Mouse (Mus musculus): ENCODE measurements around the gene Ifi27. TPM values are rescaled to one million over a fixed set of nuclear protein-coding genes. Genes with fewer than 3 reads are reported as not detected.
"Not testable (repeated sequence)": the region's sequence is repeated elsewhere in the genome, so short reads cannot be mapped to it uniquely, and the experiment has no call there.

The Ifi27 gene
- polyA plus RNA-seq, 1 experiment = 2,121 TPM

GRCm38 (mm10) chr12:103426710-103427109 lies 7.3 kb upstream of the Ifi27 start:
- H3K4me1 ChIP-seq (ENCODE audit: control insufficient read depth, insufficient read depth, insufficient read length, low read length) = peaks cover 12% of the 10 kb centered on the region
- no peak overlapping the region for H3K4me3 ChIP-seq (ENCODE audit: insufficient read depth, low read depth, low read length)
- H3K27ac ChIP-seq (replicated peaks; ENCODE audit: low read depth, low read length) = no peak overlapping the region

DNA sequence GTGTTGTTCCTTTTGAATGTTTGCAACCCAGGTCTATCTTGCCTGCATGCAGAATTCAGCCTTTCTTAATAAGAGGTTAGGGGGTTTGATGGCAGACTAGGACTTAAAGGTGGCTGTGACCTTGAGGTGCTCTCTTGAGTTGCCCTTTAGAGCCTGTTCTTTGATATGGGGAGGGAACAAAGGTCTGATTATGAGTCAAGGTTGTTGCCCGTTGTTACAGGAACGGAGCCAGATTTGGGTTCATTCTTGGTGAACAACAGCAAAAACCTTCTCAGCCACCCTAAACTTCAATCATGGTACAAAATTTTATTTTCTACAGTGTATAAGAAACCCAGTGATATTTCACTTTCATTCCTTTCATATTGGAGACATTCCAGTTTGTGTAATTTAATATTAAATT lies 581 bp upstream of the Ifi27 start:
- H3K4me3 ChIP-seq (ENCODE audit: insufficient read depth, low read depth, low read length) = no peak overlapping the region
- H3K27ac ChIP-seq (replicated peaks; ENCODE audit: low read depth, low read length) = peak overlapping the region; percentile 88
- peaks cover 6% of the 10 kb centered on the region; the same call in 1 of the 2 replicates for H3K4me1 ChIP-seq (ENCODE audit: control insufficient read depth, insufficient read depth, insufficient read length, low read length)

- Histone ChIP-seq H3K4me3 (ENCODE audit: insufficient read depth, low read depth, low read length) (peak overlapping the region; percentile 76), H3K27ac (replicated peaks; ENCODE audit: low read depth, low read length) (peak overlapping the region; percentile 98), H3K4me1 (ENCODE audit: control insufficient read depth, insufficient read depth, insufficient read length, low read length) (peaks cover 6% of the 10 kb centered on the region)
Observed at GRCm38 (mm10) chr12:103434861-103435260, 850 bp downstream of the Ifi27 start.

- peak overlapping the region; percentile 94 for H3K27ac ChIP-seq (replicated peaks; ENCODE audit: low read depth, low read length)
- H3K4me3 ChIP-seq (ENCODE audit: insufficient read depth, low read depth, low read length) = no peak overlapping the region
- peaks cover 9% of the 10 kb centered on the region for H3K4me1 ChIP-seq (ENCODE audit: control insufficient read depth, insufficient read depth, insufficient read length, low read length)
Observed at GRCm38 (mm10) chr12:103437601-103438000, 3.6 kb downstream of the Ifi27 start.

DNA sequence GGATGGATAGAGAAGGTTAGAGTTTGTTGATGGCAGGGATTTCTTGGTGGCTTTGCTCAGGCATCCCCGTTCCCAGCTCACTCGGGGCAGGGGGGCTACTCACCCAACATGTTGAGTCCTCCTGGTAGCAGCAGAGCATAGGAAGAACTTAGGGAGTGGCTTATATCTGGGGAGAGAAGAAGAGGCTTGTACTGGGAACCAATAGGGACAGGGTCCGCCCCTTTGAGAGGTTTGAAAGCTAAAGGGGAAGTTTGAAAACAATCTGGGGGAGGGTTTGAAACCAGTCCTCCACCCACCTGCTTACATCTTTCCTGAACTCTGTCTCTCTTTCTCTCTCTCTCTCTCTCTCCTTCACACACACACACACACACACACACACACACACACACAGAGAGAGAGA lies 9.5 kb downstream of the Ifi27 start, which contains the start of gene Ifi27l2a:
Gene Ifi27l2a (minus strand): TSS at position 157 of the 400 bp plus-strand sequence.
- H3K4me3 ChIP-seq (ENCODE audit: insufficient read depth, low read depth, low read length) = peak within 1 kb of the TSS; percentile 49
- H3K4me1 ChIP-seq (ENCODE audit: control insufficient read depth, insufficient read depth, insufficient read length, low read length) = peaks cover 6% of the 10 kb centered on the region; the same call in 1 of the 2 replicates
- peak within 1 kb of the TSS; percentile 54 for H3K27ac ChIP-seq (replicated peaks; ENCODE audit: low read depth, low read length)

GRCm38 (mm10) chr12:103444261-103444660 lies 10.2 kb downstream of the Ifi27 start:
- not testable (repeated sequence) for H3K4me3 ChIP-seq (ENCODE audit: insufficient read depth, low read depth, low read length); H3K27ac ChIP-seq (replicated peaks; ENCODE audit: low read depth, low read length); H3K4me1 ChIP-seq (ENCODE audit: control insufficient read depth, insufficient read depth, insufficient read length, low read length)

- Histone ChIP-seq H3K4me3 (ENCODE audit: insufficient read depth, low read depth, low read length) (no peak overlapping the region), H3K4me1 (ENCODE audit: control insufficient read depth, insufficient read depth, insufficient read length, low read length) (peaks cover 6% of the 10 kb centered on the region; the same call in 1 of the 2 replicates), H3K27ac (replicated peaks; ENCODE audit: low read depth, low read length) (no peak overlapping the region)
Observed at GRCm38 (mm10) chr12:103445060-103445459, 11.0 kb downstream of the Ifi27 start.

DNA sequence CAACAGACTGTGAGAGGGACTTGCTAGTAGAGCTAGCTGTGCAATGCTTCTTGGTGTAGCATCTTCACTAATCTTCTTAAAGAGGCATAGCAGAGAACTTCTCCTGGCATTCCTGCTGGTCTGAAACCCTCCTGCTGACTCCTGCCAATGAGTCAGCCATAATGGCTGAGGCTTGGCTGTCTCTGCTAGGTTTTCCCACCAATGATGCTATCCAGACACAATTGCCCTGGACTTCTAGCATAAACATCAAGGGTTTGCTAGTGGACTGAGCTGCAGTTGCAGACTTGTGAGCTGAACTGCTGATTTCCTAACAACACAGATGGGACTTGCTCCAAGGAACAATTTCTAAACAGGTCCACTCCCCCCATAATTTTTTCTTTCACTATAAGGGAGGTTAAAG lies 19.4 kb downstream of the Ifi27 start:
- Histone ChIP-seq H3K4me1 (ENCODE audit: control insufficient read depth, insufficient read depth, insufficient read length, low read length) (no peaks in the 10 kb centered on the region), H3K4me3 (ENCODE audit: insufficient read depth, low read depth, low read length) (no peak overlapping the region), H3K27ac (replicated peaks; ENCODE audit: low read depth, low read length) (no peak overlapping the region)

GRCm38 (mm10) chr12:103456727-103457126 lies 22.7 kb downstream of the Ifi27 start:
- not testable (repeated sequence) for H3K4me3 ChIP-seq (ENCODE audit: insufficient read depth, low read depth, low read length); H3K4me1 ChIP-seq (ENCODE audit: control insufficient read depth, insufficient read depth, insufficient read length, low read length)

DNA sequence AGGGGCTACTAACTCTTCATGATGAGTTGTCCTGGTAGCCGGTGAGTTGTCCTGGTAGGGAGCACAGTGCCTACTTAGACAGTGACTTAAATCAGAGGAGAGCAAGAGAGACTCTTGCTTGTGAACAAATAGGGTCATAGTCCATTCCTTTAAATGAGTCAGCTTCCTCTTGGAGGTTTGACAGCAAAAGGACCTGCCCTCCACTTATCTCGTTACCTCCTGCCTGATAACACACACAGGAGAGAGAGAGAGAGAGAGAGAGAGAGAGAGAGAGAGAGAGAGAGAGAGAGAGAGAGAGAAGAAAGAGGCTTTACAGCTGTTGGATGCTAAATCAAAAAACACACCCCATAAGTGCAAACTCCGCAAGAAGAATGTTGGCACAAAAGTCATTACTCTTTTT lies 23.1 kb downstream of the Ifi27 start, which contains the start of gene Ifi27l2b:
Gene Ifi27l2b (minus strand): TSS at position 84 of the 400 bp plus-strand sequence.
- H3K4me1 ChIP-seq (ENCODE audit: control insufficient read depth, insufficient read depth, insufficient read length, low read length) = no peaks in the 10 kb centered on the region
- no peak within 1 kb of the TSS for H3K4me3 ChIP-seq (ENCODE audit: insufficient read depth, low read depth, low read length)
- no peak within 1 kb of the TSS for H3K27ac ChIP-seq (replicated peaks; ENCODE audit: low read depth, low read length)

More at GRCm38 (mm10) chr12:103456727-103457126, 22.7 kb downstream of the Ifi27 start:
- H3K27ac ChIP-seq (replicated peaks; ENCODE audit: low read depth, low read length) = not testable (repeated sequence)

DNA sequence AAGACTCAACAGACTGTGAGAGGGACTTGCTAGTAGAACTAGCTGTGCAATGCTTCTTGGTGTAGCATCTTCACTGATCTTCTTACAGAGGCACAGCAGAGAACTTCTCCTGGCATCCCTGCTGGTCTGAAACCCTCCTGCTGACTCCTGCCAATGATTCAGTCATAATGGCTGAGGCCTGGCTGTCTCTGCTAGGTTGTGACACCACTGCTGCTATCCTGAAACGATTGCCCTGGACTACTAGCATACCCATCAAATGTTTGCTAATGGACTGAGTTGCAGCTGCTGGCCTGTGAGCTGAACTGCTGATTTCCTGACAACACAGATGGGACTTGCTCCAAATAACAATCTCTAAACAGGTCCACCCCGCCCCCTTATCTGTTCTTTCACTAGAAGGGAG lies 40.5 kb downstream of the Ifi27 start:
- Histone ChIP-seq H3K4me3 (ENCODE audit: insufficient read depth, low read depth, low read length) (no peak overlapping the region), H3K4me1 (ENCODE audit: control insufficient read depth, insufficient read depth, insufficient read length, low read length) (no peaks in the 10 kb centered on the region), H3K27ac (replicated peaks; ENCODE audit: low read depth, low read length) (no peak overlapping the region)

DNA sequence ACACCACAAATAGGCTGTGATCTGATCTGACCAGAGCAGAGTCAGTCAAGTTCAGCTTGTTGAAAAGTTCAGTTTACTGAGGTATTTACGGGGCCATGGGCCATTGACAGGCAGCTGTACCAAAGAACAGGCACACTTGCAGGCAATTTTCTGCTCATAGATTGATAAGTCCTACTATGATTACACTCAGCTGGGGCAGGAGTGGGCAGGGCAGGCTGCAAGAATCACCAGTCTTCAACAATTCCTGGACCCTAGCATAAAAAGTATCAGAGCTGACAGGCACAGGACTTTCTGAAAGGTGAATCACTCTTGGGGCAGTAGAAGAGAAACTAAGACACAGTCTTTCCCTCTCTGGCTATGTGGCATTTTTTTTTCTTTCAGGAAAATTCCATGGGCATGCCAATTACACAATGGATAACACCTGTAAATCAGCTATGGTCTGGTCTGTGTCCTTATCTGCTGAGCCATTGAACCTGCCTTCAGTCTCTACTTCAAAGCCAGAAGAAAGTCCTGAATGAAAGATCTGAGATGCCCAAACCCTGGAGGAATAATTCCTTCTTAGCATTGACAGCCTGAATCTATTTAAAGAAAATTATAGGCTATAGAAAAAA lies 42.9 kb downstream of the Ifi27 start:
- no peak overlapping the region for H3K4me3 ChIP-seq (ENCODE audit: insufficient read depth, low read depth, low read length)
- peaks cover 9% of the 10 kb centered on the region for H3K4me1 ChIP-seq (ENCODE audit: control insufficient read depth, insufficient read depth, insufficient read length, low read length)
- peak overlapping the region; percentile 89 for H3K27ac ChIP-seq (replicated peaks; ENCODE audit: low read depth, low read length)

DNA sequence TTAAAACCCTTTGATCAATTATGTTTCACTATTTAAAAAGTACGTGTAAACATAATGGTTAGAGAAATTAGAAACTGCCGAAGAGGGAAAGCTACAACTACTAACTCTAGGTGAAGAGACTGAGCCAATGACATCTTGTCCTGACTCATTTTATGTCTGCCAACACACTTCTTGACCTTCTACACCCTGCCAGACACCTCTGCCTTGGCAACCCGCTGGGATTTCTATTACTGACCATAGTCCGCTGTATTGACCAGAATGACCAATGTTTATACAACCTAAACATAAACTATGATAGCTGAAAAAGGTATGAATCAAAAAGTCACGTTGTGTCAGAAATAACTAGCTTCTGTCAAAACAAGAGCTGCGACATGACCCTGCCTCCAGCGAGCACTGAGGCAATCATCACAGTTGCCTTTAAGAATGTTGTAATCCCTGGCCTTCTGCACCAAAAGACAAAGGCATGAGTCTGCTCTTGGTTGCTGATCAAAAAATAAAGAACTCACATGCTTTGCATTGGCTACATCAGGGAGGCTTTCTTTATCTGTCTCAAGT lies 43.5 kb downstream of the Ifi27 start:
- peaks cover 13% of the 10 kb centered on the region for H3K4me1 ChIP-seq (ENCODE audit: control insufficient read depth, insufficient read depth, insufficient read length, low read length)
- H3K27ac ChIP-seq (replicated peaks; ENCODE audit: low read depth, low read length) = peak overlapping the region; percentile 99
- H3K4me3 ChIP-seq (ENCODE audit: insufficient read depth, low read depth, low read length) = no peak overlapping the region

- H3K4me1 ChIP-seq (ENCODE audit: control insufficient read depth, insufficient read depth, insufficient read length, low read length) = peaks cover 25% of the 10 kb centered on the region
- H3K27ac ChIP-seq (replicated peaks; ENCODE audit: low read depth, low read length) = peak overlapping the region; percentile 99
- no peak overlapping the region for H3K4me3 ChIP-seq (ENCODE audit: insufficient read depth, low read depth, low read length)
Observed at GRCm38 (mm10) chr12:103481671-103482070, 47.7 kb downstream of the Ifi27 start.

DNA sequence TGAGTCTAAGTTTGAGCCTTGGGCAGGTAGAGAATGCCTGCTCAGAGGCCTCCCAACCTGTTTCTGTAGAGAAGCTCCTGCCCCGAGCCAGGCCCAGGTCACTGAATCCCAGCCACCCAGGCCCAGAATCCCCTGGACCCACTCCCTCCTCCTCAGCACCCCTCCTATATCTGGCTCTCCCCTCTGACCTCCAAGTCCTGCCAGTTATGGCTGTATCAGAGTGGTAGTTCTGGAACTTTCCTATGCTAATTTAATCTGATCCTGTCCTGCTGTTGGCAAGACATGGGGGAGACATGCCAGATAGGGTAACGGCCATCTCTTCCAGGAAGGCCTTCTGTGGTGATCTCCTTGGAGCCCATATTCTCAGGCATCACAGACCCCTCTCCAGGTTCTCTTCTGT lies 48.8 kb downstream of the Ifi27 start:
- Histone ChIP-seq H3K4me3 (ENCODE audit: insufficient read depth, low read depth, low read length) (no peak overlapping the region), H3K4me1 (ENCODE audit: control insufficient read depth, insufficient read depth, insufficient read length, low read length) (peaks cover 28% of the 10 kb centered on the region), H3K27ac (replicated peaks; ENCODE audit: low read depth, low read length) (peak overlapping the region; percentile 97)
